Mouse (Mus musculus) adrenal gland, adult (tissue): Measurements from ENCODE around the gene Nynrin.

ENCODE experiments used
- DNase-seq, 2 experiments: peaks; one replicate each; pipeline ENCODE4 v3.0.0; 2022 to 2023; ENCODE audit warnings: low spot score in 1 of 2; ENCODE audit not compliant: inconsistent age in 2 of 2

Gene Nynrin

DNA sequence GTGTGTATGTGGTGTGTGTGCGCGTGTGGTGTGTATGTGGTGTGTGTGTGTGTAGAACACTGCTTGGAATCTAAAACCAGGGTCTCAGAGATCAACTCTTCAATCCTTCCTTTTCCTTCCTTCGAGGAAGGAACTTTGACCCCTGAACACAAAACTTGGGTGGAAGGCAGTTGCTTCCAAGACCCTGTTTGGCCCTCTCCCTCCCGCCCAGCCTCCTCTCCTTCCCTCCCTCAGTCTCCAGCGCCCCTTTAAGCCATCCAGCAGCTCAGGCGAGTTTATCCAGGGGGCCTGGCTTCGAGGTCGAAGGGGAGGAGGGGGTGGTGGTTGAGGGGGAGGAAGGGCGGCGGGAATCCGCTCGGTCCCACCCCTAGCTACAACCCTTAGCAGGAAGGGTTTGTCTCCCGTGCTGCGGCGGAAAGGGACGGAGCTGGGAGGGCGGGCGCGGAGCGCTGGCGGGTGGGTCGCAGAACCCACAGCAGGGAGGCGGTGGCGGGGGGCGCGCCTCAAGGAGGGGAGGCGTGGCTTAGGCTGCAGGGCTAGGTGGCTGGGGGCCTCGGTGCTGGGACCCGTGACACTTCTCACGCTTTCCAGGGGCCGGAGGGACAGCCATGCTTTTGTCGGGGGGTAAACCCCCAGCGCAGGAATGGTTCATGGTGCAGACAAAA, at the start of gene Nynrin:
Nynrin (plus strand) TSS at position 390 of the 665 bp plus-strand sequence.
- DNase-seq = peak; percentile 61 to 79

DNA sequence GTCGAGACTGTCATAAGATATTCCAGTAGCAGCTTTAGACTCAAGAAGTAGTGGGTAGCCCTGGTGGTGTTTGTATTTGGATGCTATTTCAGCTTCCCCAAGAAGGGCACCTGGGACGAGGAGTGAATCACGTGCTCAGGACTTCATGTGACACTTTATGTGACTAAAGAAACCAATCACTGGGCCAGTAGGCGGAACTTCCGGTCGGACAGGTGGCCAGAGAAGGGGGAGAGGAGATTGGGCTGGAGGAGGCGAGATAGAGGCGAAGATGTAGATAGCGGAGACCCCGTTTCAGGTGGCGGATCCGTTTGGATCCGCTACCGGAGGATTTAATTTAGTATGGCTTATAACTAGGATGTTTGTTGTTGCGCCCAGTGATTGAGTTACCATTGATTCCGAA, 38.9 kb upstream of the Nynrin start:
- peak; percentile 79 to 90 for DNase-seq

DNA sequence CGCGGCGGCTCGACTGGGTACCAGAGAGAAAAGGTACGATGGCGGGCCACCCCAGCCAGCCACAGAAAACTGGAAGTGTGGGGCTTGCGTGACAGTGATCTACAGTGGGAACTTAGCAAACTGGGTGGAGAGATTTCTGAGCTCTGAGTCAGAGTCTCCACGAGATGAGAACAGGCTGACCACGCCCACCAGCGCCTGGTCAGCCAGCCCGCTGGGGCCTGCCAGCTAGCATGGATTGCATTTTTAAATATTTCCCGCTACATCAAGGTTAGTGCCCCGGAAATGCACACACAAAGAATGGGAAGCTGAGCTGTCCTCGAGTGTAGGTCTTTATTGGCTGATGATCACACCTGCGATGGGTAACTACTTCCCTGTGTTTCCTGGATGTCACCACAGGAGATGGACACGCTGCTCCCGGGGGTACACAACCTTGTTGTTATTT, 38.5 kb upstream of the Nynrin start:
- peak; percentile 88 to 93 for DNase-seq

DNA sequence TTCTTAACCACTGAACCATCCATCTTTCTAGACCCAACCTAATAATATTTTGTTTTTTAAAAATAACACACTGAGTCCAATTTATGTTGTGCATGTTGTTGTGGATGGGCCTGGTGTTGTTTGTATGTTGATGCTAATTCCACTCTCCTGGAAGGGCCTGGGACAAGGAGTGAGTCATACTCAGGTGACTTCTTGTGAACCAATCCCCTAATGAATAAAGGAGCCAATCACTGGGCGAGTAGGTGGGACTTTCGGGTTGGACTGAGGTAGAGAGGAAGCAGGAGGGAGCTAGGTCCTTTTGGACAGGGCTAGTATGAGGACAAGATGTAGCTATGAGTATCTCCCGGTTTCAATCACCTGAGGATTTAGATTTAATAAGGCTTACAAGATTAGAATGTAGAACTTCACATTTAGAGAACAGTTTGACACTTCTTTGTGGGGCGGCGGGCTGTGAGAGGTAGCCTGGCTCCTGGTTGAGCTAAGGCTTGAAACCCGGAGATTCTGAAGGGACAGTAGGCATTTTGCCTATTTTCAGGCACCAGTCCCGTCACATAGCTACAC, 33.9 kb upstream of the Nynrin start:
- peak in 1 of 2 experiments; percentile 26 for DNase-seq

DNA sequence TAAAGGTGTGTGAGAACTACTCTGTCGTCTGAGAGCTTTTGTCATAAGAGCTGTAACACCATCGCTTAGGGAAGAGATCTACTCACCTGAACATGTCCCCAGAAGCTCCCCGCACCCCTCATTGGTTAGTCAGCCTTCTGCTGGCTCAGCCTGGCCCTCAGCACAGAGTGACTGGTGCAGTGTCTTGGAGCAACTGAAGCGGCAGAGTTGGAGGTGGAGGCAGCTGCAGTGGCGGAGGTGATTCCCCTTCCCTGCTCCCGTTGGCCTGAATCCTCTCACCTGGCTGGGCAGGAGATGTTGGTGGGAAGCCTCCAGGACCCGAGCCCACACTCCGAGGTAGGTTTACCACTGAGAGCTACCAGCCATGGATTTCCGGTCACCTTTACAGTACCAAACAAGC, 33.2 kb upstream of the Nynrin start:
- peak in 1 of 2 experiments; percentile 19 for DNase-seq

DNA sequence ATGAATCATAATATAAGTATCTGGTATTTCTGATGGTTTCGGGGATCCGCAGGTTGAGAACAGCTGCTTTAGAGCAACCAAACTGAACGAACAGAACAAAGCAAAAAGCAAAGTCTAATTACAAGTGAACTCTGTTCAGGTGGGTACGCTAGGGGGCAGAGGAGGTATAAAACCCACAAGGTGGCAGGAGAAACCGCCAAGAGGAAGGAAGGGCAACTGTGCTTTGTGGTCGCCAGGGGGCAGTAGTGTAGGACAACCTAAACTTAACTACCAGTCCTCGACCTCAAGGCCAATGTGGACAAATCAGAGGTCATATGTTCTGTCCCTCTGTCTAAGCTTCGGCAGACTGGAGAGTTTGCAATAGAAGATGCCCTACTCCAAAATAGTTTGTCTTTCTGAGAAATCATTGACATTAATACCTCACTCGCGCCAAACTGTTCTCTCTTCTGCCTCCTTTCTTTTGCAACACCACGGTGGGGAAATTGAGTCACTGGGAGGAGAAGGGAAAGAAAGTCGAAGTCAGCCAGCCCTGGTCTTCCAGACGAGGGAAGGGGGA, 31.3 kb upstream of the Nynrin start:
- DNase-seq = peak; percentile 84 to 93

DNA sequence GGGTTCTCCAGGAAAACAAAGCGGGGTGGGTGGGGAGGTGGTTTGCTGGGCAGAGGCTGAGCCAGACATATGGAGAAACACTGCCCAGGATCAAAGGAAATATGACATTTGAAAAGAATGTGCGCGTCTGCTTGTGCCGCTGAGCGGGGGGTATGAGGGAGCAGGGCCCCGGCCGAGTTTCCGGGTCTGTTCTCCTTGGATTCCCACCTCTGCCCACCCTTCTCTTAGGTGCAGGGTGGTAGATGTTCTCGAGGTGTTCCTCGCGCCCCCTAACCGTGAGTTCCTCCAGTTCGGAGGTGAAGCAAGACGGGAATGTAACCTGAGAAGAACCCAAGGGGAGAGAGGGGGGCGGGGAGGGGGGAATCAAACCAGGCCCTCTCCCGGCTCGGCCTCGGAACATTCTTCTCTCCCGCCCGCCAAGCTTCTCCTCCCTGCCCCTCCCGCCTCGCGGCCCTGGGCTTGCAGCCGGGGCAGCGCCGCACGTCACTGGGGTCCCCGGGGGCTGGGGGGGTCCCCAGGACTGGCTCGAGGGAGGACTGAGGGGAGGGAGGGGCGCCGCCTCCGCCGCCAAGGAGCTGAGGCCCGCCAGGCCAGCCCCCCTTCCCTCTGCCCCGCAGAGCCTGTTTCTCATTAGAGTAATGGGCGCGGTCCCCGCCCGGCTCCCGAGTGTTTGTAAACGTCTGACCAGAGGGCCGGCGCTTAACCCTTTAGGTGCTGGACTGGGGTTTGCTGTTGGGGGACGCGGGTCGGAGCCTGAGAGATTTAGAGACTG, 30.6 kb upstream of the Nynrin start, which contains the start of gene Nfatc4:
Nfatc4 (plus strand) TSS at position 154 of the 772 bp plus-strand sequence.
- peak; percentile 81 to 92 for DNase-seq

DNA sequence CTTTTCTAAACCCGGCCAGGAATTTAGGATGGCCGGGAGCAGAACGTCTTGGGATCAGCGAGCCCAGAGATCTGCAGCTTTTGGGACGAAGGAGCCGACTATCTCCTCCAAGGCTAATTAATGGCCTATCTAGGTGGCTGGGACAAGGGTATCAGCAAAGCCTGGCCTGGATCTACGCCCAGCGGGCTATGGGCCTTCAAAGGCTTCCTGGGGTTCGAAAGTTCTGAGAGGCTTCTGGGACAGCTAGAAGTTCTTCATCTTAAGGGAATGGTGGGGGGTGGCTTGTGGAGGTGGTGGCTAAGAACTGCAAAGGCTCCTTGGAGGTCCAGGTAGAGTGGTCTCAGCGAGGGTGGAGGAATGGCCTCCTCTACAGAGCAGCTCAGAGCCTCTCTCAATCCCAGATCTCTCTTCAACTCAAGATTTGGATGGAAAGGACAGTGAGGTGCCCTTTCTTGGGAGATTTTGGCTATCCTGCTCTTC, 29.8 kb upstream of the Nynrin start:
- peak in 1 of 2 experiments; percentile 83 for DNase-seq

DNA sequence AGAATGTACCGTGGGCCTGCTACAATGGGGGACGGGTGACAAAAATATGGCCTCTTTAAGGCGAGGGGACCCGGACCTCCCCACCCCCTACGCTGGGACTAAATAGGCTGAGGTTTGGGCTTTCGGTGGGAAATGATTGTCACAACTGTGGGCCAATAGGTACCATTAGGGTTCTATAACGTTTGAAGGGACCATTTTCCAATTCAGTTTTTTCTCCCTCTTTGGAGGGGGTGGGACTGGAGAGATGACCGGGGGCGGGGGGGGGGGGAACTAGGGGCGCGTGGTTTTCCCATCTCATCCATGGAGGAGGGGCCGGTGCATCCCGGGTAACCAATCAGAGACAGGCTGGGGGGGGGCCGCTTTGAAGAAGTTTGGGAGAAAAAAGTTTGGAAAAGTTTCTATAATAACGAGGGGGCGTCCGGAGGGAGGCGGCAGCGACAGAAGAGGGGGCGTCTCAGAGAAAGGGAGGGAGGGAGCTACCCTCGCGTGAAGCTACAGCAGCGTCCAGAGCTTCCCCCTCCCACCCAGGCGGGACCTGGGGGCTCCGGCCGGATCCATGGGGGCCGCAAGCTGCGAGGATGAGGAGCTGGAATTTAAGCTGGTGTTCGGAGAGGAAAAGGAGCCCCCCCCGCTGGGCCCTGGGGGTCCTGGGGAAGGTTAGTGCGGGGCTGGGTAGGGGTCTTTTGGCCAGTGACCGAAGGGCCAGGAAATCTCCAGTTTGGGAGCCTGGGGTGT, 29.2 kb upstream of the Nynrin start:
- DNase-seq = peak; percentile 46 to 76

DNA sequence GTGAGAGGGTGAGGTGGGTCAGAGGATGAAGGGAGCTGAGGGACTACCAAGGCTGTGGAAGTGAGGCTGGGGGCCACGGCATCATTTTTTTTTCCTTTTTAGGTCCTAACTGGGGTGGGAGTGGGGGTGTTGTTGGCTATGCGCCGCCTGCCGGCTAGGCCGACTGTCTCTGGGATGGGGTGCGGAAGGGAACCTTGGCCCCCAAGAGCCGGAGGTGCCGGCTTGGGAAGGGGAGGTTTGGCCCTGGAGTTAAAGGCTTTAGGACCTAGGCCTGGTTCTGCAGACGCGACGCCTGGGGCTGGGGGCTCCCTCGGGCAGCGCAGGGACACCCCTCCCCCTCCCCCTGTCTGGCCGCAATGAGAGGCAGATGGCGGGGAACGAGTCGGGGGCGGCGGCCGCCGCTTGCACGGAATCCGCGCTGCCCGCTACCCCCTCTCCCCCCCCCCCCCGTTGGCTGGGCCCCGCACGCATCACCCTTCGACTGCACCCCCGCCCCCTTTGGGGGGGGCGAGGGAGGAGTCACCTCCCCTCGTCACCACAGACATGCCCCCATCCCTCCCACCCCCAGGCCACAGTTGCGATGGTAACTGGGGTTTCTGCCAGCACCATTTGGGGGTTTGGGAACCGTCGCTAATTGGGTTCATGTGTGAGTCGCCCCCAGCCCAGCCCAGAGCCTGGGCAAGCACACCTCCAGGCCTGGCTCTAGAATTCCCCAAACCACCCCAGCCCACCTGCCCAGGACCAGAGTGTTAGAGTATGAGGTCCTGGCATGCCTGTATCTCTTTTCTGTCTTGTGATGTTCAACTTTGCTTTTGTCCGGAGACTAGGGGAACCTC, 28.4 kb upstream of the Nynrin start:
- peak; percentile 35 to 52 for DNase-seq

DNA sequence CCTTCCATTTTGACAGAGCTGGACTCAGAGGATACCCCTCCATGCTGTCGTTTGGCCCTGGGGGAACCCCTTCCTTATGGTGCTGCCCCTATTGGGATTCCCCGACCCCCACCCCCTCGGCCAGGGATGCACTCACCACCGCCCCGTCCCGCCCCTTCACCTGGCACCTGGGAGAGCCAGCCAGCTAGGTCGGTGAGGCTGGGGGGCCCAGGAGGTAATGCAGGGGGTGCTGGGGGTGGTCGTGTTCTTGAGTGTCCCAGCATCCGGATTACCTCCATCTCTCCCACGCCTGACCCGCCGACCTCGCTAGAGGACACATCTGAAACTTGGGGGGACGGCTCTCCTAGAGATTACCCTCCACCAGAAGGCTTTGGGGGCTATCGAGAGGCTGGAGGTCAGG, 27.7 kb upstream of the Nynrin start:
- no peak for DNase-seq

DNA sequence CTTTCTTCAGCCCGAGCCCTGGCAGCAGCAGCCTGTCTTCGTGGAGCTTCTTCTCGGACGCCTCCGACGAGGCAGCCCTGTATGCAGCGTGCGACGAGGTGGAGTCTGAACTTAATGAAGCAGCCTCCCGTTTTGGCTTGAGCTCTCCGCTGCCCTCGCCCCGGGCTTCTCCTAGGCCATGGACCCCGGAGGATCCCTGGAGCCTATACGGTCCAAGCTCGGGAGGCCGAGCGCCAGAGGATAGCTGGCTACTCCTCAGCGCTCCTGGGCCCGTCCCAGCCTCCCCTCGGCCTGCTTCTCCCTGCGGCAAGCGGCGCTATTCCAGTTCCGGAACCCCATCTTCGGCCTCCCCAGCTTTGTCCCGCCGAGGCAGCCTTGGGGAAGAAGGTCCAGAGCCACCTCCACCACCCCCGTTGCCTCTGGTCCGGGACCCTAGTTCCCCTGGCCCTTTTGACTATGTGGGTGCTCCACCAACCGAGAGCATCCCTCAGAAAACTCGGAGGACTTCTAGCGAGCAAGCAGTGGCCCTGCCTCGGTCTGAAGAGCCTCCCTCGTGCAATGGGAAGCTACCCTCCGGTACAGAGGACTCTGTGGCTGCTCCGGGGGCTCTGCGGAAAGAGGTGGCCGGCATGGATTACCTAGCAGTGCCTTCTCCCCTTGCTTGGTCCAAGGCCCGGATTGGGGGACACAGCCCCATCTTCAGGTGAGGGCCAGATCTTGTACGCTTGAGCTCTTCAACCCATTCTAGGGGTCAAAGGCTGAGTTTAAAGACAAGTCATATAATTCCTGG, 27.1 kb upstream of the Nynrin start:
- DNase-seq = peak in 1 of 2 experiments; percentile 49

DNA sequence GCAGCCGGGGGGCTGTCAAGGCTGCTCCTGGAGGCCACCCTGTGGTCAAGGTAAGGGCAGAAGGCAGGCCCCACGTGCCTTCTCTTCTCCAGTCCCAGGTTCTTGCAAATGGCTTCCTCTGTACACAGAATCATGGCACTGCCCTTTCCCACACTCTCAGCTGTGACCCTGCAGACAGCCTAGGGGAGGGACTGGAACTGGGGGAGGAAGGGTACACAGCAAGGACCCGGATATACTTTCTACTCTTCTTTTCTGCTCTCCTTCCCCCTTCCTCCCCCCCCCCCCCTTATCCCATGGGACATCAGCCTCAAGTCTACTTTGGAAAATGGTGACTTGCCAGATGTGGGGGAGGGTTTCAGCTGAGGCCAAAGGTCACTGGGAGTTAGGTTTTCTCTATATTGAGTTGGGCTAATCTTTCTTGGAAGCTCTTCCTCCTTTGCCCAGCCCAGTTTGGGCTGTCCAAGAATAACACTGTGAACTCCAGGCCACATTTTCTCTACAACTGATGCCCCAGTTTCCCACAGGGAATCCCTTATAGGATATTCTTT, 25.0 kb upstream of the Nynrin start:
- DNase-seq = peak; percentile 14 to 65

DNA sequence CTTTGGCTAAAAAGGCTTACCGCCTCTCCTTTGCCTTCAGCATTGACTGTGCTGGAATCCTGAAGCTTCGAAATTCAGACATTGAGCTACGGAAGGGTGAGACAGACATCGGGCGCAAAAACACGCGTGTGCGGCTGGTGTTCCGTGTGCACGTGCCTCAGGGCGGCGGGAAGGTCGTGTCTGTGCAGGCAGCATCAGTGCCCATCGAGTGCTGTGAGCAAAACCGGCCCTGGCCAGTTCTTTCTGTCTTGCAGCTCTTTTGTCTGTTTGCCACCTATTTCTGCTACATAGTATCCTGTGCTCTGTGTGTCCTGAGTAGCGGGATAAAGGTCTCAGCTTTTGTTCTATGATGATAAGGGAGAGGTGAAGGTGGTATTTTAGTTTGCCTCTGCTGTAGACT, 24.0 kb upstream of the Nynrin start:
- no peak for DNase-seq

DNA sequence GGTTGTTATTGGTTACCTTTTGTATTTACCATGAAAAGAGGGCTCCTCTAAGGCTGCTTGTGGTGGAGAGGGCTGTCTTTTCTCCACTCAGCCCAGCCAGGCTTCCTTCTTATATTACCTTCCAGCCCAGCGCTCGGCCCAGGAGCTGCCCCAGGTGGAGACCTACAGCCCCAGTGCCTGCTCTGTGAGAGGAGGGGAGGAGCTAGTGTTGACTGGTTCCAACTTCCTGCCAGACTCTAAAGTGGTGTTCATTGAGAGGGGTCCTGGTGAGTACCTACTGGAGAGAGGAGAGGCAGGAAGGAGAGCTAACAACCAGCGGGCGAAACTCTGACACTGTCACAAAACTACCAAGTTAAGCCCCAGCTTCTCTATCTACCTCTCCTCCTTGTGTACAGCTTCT, 23.5 kb upstream of the Nynrin start:
- DNase-seq = peak in 1 of 2 experiments; percentile 2

DNA sequence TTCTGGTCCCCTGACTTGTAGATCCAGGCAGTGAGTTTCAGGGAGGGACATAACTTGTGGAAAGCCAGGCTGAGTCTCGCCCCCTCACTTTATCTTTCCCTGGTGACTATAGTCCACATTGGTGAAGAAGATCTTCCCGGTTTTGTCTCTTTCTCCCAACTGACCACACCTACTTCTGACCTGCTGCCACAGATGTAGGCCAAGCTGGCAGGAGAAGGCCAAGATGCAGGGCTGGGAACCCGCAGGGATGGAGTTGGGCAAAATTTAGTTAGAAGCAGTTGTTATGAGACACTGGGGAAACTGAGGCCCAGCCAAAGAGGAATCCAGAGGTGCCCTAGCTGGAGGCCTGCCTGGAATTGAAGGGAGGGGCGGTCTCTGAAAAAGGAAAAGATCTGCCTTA, 20.7 kb upstream of the Nynrin start:
- DNase-seq = no peak

DNA sequence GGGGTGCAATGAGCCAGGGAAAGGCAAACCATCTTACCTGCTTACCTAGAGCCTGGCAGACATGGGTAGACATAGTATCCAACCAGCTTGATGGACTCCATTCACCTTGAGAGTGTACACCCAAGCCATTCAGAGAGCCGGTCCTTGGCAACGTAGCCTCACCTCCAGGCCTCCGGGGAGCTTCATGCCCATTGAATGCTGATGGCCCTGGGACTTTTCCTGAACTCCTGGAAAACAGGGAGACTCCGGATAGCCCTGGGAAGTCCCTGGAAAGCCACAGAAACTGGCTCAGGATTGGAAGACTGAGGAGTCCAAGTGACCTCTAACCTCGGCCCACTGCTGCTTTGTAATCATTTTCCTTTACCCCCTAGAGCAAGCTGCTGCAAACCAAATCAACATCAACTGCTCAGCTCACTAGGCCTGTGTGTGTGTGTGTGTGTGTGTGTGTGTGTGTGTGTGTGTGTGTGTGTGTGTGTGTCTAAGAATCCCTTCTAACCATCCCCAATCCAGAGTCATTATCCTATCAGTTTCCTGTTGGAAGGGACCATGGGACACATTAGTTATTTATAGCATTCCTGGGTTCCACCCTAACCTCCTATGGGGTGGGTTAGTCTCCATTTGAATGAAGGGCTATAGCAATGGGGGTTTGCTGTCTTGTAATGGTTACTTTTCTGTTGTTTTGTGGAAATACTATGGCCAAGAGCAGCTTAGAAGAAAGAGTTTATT, 18.8 kb upstream of the Nynrin start:
- no peak for DNase-seq

DNA sequence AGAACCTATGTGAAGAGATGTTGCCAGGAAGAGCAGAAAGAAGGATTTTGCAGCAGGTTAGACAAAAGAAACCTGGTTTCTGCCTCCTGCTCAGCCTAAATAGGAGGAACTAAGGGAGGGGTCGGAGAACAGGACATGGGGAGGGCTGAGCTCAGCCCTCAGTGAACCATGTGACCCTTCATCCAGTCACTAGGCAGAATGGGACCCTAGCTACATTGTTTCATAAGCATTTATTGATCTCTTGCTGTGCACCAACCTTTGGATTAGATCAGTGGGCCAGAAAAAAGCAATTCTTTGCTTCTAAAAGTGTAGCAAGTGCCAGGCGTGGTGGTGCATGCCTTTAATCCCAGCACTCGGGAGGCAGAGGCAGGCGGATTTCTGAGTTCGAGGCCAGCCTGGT, 15.5 kb upstream of the Nynrin start:
- no peak for DNase-seq
